Mouse (Mus musculus): ENCODE measurements around the gene Tmem87a.
A peak's percentile ranks its signal among the peaks of the same experiment; 100 is the strongest.

Tmem87a gene

DNA sequence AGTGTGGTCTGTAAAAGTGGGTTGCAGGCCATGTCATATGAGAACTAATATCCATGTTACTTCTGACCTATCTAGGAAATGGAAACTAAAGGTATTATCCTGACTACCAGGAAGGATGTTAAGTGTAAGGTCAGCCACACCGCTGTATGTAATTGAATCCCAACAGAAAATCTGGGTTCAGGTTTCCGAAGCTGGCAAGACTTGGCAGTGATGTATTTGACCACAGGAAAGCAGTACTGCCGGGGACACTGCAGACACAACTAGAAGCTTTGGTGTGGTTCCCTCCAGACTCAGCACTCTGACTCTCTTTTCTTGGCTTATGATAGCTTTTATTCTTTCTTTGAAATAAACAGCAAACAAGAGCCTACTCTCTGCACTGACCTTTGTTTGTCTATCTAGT, 37.4 kb downstream of the Tmem87a start:
- DNase-seq (ENCODE audit: low spot score in 2 of 2): no peak

DNA sequence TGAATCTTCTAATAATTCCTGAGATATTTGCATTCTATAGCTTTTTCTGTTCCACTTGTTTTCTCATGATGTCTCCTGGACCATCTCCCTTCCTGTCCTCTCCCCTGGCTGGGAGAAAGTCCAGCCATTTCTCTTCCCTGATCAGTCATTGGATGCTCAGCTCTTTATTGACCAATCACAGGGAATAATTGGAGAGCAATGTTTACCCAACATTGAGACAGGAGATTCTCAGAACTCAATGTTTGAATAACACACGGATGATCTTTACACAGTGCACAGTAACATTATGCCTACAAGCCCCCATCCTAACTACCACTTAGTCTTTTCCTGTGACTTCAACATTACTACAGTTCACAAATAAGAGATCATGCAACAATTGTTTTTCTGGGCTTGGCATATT, 43.5 kb downstream of the Tmem87a start:
- no peak for DNase-seq (ENCODE audit: low spot score in 2 of 2)

DNA sequence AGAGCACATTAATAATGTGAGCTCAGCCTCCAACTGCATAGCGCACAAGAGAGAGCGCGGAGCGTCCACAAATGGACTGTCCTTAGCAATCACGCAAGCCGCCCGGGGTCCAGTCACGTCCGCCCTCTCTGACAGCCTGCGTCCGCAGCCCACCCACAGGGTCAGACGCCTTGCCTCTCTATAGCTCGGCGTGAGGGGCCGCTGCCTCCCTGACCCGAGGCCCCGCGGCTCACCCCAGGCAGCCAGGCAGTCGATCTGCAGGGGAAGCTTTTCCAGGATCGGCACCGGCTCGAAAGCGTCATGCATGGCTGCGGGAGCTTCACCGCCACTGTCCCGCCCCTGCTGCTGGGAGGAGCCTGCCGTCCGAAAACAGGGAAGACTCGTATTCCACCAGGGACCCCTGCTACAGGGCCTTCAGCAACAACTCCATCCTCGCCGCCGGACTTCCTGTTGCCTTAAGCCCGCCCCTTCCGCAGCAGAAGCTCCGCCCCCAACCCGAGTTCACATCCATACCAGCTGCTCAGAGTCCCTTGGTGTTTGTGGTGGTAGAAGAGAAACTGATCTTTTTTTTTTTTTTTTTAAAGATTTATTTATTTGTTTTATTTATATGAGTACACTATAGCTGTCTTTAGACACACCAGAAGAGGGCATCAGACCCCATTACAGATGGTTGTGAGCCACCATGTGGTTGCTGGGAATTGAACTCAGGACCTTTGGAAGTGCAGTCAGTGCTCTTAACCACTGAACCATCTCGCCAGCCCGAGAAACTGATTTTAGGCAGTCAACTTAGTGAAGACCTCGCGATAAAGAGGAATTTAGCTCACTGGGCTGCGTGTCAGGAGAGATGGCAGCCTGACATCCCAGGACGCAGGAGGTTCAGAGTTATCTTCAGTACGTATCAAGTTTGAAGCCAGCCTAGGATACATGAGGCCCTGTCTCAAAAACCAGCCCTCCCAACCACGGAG, 50.9 kb downstream of the Tmem87a start, which contains the start of gene Vps39:
TSS of gene Vps39 (minus strand) at position 456 of the 965 bp plus-strand sequence.
- DNase-seq (ENCODE audit: low spot score in 2 of 2): peak; percentile 85 to 86

DNA sequence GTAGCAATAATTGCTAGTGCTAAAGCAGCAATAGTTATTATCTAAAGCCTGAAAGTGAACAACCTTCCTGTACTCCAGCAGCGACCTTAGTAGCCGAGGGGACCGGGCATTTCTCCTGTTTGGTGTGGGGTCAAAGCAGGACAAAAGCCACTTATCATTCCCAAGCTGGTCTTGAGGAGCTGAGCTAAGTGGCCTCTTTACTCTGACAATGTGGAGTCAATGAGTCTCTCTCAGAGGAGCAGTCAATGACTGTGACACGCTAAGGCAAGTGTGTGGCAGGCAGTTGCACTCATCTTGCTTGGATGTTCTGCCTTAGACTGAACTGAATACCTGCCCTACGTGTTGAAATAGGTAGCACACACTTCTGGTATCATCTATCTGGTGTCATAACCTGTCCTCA, 52.6 kb downstream of the Tmem87a start:
- DNase-seq (ENCODE audit: low spot score in 2 of 2): no peak

DNA sequence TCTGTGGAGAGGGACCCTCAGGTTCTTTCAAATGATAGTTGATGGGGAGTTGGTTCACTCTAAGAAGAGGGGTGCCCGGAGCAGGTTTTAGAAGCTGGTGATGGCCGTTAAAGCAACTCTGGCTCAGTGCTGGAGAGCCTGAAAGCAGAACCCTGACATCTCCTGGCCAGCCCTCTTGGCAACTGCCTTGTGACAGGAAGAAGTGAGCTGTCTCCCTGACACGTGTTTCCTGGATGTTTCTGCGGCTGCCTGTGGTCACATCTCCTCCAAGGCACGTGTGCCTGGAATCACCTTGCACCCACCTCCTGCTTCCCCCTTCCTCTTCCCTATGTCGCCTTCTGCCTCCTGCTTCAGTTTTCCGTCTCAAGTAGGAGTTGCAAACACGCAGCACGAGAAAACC, 55.8 kb downstream of the Tmem87a start:
- DNase-seq (ENCODE audit: low spot score in 2 of 2): no peak

- DNase-seq (ENCODE audit: low spot score in 2 of 2): no peak
Observed at GRCm38 (mm10) chr2:120341741-120342140, 62.2 kb downstream of the Tmem87a start.

DNA sequence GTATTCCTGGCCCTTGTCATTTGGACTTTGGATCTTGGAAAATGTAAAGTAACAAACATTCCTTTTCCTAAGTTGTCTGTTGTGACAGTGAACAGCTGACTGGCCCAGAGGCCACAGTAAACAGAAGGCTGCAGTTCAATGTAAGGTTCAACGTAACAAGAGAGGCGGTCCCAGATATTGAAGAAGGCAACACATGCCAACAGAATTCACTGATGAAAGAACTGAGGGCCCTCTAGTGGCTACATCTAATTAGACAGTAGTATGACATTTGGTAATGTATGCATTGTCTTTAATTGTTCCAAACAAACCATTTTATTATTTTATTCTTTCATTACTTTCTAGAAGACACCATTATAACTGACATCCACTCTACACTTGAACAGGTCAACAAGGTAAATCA, 66.0 kb downstream of the Tmem87a start:
- no peak for DNase-seq (ENCODE audit: low spot score in 2 of 2)

DNA sequence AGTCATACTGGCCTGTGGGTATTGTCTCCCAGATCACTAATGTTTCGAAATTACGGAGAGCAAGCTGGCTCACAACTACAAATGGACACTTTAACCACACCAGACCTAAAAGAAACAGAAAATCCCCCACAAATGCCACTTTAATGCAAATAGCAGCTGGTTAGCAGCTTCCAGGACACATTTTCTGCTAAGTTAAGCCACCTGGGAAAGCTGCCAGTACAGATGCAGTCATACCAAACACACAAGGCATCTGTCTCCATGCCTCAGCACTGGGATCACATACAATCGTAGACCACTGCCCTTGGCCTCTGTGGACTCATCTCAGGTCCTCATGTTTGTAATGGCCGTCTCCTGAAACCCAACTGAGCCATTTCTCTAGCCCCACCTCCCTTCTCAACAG, 72.3 kb downstream of the Tmem87a start:
- peak in 1 of 2 experiments; percentile 23 for DNase-seq (ENCODE audit: low spot score in 2 of 2)

GRCm38 (mm10) chr2:120315077-120315476, 88.8 kb downstream of the Tmem87a start:
- no peak for DNase-seq (ENCODE audit: low spot score in 2 of 2)

DNA sequence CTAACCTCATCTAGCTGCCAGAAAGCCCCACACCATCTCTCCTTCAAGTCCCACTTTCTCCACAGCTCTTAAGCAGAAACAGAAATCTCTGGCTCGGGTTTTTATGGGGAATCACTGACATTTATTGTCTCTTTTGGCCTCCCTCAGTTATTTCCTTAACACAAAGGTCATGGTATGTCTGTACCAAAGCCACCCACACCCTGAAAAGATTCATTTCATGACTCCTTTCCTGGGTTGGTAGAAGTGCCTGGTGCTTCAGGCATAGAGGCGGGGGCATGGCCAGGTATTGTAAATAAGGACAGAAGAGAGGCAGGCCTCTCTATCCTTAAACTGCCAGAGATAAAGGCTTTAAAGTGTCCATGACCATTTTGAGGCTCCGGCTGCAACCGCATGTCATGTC, 89.4 kb downstream of the Tmem87a start:
- no peak for DNase-seq (ENCODE audit: low spot score in 2 of 2)

GRCm38 (mm10) chr2:120313976-120314375, 89.9 kb downstream of the Tmem87a start, which contains the start of gene Pla2g4f:
Gene Pla2g4f (minus strand): TSS chr2:120314165.
- no peak for DNase-seq (ENCODE audit: low spot score in 2 of 2)

DNA sequence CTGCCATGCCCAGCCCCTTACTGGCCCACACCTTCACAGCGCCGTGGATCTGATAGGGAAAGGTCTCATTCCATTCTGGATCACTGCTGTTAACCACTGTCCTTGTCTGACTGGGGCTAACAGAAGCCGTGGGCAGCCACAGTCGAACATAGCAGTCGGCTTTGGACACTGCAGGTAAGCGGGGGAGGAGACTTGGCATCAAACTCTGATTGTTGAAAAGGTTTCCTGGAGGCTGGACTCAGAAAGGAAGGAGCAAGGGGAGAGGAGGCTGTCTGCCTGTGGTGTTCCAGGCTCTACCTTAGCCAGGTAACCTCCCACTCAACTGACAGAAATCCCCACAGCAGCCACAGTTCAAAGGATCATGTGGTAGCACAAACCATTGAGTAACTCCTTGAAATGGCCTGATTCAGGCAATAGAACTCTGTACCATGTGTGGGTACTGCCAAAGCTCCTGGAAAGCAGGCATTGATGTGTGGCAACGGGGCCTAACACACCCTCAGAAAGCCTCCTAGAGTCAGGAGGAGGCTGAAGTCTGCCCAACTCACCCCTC, 91.6 kb downstream of the Tmem87a start:
- no peak for DNase-seq (ENCODE audit: low spot score in 2 of 2)

Measured in right cerebral cortex, postnatal 36 days (tissue).